Mouse (Mus musculus) cerebral cortex, adult 2 months (tissue): Measurements from ENCODE around the gene Myb.

Experiments used
- WGBS: fragments of 180-500 bp; shearing (Covaris S2); methylation state at CpG from one replicate; pipeline ENCODE4 v1.1.7; 2018; 5-methylcytosine and 5-hydroxymethylcytosine counted together

Myb gene

DNA sequence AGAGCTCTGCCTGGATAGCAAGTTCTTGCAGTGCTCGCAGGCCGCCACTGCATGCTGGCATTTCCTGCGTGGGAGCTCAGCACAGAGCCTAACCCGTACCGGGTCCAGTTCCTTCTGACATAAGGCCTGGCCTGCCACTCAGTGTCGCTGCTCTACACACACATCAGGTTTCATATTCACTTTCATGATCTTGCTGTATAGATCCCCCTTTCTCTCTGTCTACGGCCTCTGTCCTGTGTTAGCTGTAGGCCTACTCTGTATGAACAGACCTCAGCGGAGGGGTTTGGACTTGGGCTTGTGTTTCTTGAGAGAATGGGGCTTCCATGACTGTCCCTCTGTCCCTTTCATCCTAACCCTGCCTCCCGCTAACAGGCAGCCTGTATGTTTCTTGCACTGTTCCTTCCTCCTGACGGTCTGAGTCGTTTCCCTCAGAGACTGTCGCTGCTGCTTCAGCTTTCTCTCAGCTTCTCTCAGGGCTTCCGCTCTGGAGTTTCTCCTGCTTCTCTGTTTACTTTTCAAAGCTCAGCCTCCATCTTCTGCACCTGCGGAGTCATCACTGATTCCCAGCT, 83.5 kb downstream of the Myb start:
- 79% methylated on average over 14 of the region's 14 CpGs for WGBS

DNA sequence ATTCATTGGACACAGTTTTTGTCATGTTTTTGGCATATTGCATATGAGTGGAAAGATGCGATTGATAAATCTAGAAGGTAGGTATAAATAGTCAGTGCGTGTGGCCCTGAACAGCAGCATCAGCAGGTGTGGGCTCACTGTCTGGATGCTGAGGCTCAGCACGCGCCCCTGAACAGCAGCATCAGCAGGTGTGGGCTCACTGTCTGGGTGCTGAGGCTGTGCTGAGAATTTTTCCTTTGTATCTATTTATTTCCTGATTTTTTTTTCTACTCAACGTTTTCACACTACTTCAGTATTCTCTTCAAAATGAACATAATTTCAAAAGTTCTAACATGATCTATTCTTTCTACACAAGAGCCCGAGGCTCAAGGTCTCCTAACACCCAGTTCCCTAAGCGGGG, 84.1 kb downstream of the Myb start:
- WGBS: 78% methylated on average over 7 of the region's 7 CpGs

DNA sequence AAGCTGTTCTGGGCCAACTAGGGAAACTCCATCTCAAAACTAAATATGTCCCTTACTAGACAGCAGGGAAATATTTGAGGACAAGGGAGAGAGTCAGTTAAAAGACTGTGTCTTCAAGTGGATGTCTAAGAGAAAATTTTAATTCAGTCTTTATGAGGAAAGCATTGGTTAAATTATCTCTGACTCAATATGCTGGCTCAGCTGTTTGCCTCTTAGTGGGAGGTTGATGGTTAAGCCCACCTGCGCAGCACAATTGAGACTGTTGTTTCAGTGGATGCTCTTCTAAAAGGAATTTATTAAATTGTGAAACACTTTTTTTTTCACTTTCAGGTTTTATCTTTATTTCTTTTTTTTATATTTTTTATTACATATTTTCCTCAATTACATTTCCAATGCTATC, 84.6 kb downstream of the Myb start:
- WGBS: 90% methylated on average over 1 of the region's 1 CpGs
